Mouse (Mus musculus) hindbrain, embryonic 14.5 days (tissue): ENCODE data around the gene Gapdhs. TPM values are rescaled to one million over a fixed set of nuclear protein-coding genes. Genes with fewer than 3 reads are reported as not detected.
A peak's percentile ranks its signal among the peaks of the same experiment; 100 is the strongest.

Experiments used
- ATAC-seq: fragments of 200-750 bp; cut with Nextera tagmentation; 2 replicates; pipeline ENCODE4 v1.8.0; 2017; ENCODE audit warnings: moderate number of reproducible peaks, mild to moderate bottlenecking, moderate TSS enrichment, moderate library complexity; ENCODE audit not compliant: low FRiP score
- DNase-seq: peaks from one replicate; pipeline ENCODE4 v3.0.0-alpha.2; 2015; ENCODE audit warnings: low spot score
- H3K27ac ChIP-seq: fragments of 300-500 bp; sonication (generic); 2 replicates; pipeline ENCODE4 v1.5.1; 2014; ENCODE audit warnings: mild to moderate bottlenecking, moderate library complexity
- H3K27me3 ChIP-seq: fragments of 300-500 bp; sonication (generic); 2 replicates; pipeline ENCODE4 v1.6.1; 2014; ENCODE audit warnings: mild to moderate bottlenecking, low read length, mixed read lengths; ENCODE audit not compliant: control insufficient read depth, insufficient read depth
- H3K36me3 ChIP-seq: fragments of 300-500 bp; sonication (generic); replicated peaks from 2 replicates; pipeline ENCODE4 v1.6.1; 2014; ENCODE audit not compliant: control insufficient read depth, insufficient read depth
- H3K4me1 ChIP-seq: fragments of 300-500 bp; sonication (generic); replicated peaks from 2 replicates; pipeline ENCODE4 v1.6.1; 2014; ENCODE audit warnings: antibody characterized with exemption, low read length, mixed read lengths; ENCODE audit not compliant: control insufficient read depth, insufficient read depth
- H3K4me2 ChIP-seq: fragments of 300-500 bp; sonication (generic); replicated peaks from 2 replicates; pipeline ENCODE4 v1.6.1; 2014; ENCODE audit warnings: mild to moderate bottlenecking, moderate library complexity
- H3K4me3 ChIP-seq: fragments of 300-500 bp; sonication (generic); replicated peaks from 2 replicates; pipeline ENCODE4 v1.5.1; 2014; ENCODE audit warnings: mild to moderate bottlenecking, low read length
- H3K9ac ChIP-seq: fragments of 300-500 bp; sonication (generic); 2 replicates; pipeline ENCODE4 v1.6.1; 2014
- H3K9me3 ChIP-seq: fragments of 300-500 bp; sonication (generic); 2 replicates; pipeline ENCODE4 v1.6.1; 2016; ENCODE audit warnings: low read length; ENCODE audit not compliant: control insufficient read depth
- WGBS: fragments of 180-500 bp; shearing (Covaris S2); extraction: QIAGEN DNeasy Blood & Tissue Kit; methylation state at CpG from one replicate; pipeline ENCODE4 v1.1.7; 2014; 5-methylcytosine and 5-hydroxymethylcytosine counted together
- polyA plus RNA-seq: library from polyadenylated mRNA; unstranded; fragments of >200 nt; fragmentation: Nextera tagmentation; extraction: Ambion mirVana; gene quantifications from 2 replicates; pipeline ENCODE4 v1.2.1, GENCODE M21; 2014

Gene Gapdhs
- polyA plus RNA-seq, 1 experiment from 2014 or later, result 1.3 TPM

GRCm38 (mm10) chr7:30777081-30777579 is 33.6 kb upstream of the Gapdhs start:
- Histone ChIP-seq H3K4me1 (no peaks in the 10 kb centered on the region), H3K9me3 (no peaks in the 10 kb centered on the region), H3K4me2 (no peak overlapping the region), H3K36me3 (no peaks in the 10 kb centered on the region), H3K27me3 (no peaks in the 10 kb centered on the region), H3K9ac (no peak overlapping the region), H3K4me3 (no peak overlapping the region), H3K27ac (no peak overlapping the region)
- ATAC-seq (no peak), DNase-seq (no peak)
- 40% methylated on average over 7 of the region's 7 CpGs for WGBS

- H3K27ac ChIP-seq, result no peak overlapping the region
- H3K9ac ChIP-seq, result no peak overlapping the region
- no peaks in the 10 kb centered on the region for H3K9me3 ChIP-seq
- ATAC-seq, result no peak
- no peaks in the 10 kb centered on the region for H3K36me3 ChIP-seq
- H3K4me2 ChIP-seq, result no peak overlapping the region
- 98% methylated on average over 9 of the region's 9 CpGs for WGBS
- no peak for DNase-seq
- H3K4me1 ChIP-seq, result no peaks in the 10 kb centered on the region
- H3K4me3 ChIP-seq, result no peak overlapping the region
- H3K27me3 ChIP-seq, result no peaks in the 10 kb centered on the region
These were observed 32.6 kb upstream of the Gapdhs start for GRCm38 (mm10) chr7:30776104-30776503.

- no peaks in the 10 kb centered on the region for H3K9me3 ChIP-seq
- H3K27ac ChIP-seq, result no peak overlapping the region
- no peaks in the 10 kb centered on the region; the same call in 1 of the 2 replicates for H3K27me3 ChIP-seq
- WGBS, result 32% methylated on average over 9 of the region's 9 CpGs
- H3K9ac ChIP-seq, result no peak overlapping the region
- H3K36me3 ChIP-seq, result no peaks in the 10 kb centered on the region
- H3K4me1 ChIP-seq, result no peaks in the 10 kb centered on the region
- ATAC-seq (no peak), DNase-seq (no peak)
- H3K4me2 ChIP-seq, result no peak overlapping the region
- H3K4me3 ChIP-seq, result no peak overlapping the region
These were observed 25.8 kb upstream of the Gapdhs start for GRCm38 (mm10) chr7:30769236-30769635.

GRCm38 (mm10) chr7:30766408-30766807 is 22.9 kb upstream of the Gapdhs start:
- ATAC-seq (no peak), DNase-seq (no peak)
- Histone ChIP-seq H3K27me3 (no peaks in the 10 kb centered on the region; the same call in 1 of the 2 replicates), H3K27ac (no peak overlapping the region), H3K36me3 (no peaks in the 10 kb centered on the region), H3K4me1 (no peaks in the 10 kb centered on the region), H3K4me2 (no peak overlapping the region), H3K9me3 (no peaks in the 10 kb centered on the region), H3K9ac (no peak overlapping the region), H3K4me3 (no peak overlapping the region)
- 92% methylated on average over 4 of the region's 4 CpGs for WGBS

- 32% methylated on average over 11 of the region's 11 CpGs for WGBS
These were observed 21.7 kb upstream of the Gapdhs start for GRCm38 (mm10) chr7:30765173-30765572.

GRCm38 (mm10) chr7:30763456-30763855 is 20.0 kb upstream of the Gapdhs start, which contains the start of gene Dmkn:
TSS of gene Dmkn (plus strand) at chr7:30763756.
- no peaks in the 10 kb centered on the region for H3K9me3 ChIP-seq
- no peaks in the 10 kb centered on the region for H3K4me1 ChIP-seq
- H3K9ac ChIP-seq, result no peak within 1 kb of the TSS
- H3K27ac ChIP-seq, result no peak within 1 kb of the TSS
- H3K4me2 ChIP-seq, result no peak within 1 kb of the TSS
- DNase-seq (no peak), ATAC-seq (no peak)
- 49% methylated on average over 5 of the region's 5 CpGs for WGBS
- H3K4me3 ChIP-seq, result no peak within 1 kb of the TSS
- H3K36me3 ChIP-seq, result no peaks in the 10 kb centered on the region
- no peaks in the 10 kb centered on the region for H3K27me3 ChIP-seq

More at GRCm38 (mm10) chr7:30765173-30765572, 21.7 kb upstream of the Gapdhs start:
- no peaks in the 10 kb centered on the region for H3K36me3 ChIP-seq
- no peak overlapping the region for H3K9ac ChIP-seq
- no peaks in the 10 kb centered on the region for H3K4me1 ChIP-seq
- H3K4me3 ChIP-seq, result no peak overlapping the region
- no peak overlapping the region for H3K27ac ChIP-seq
- H3K4me2 ChIP-seq, result peak overlapping the region; percentile 21
- ATAC-seq, result no peak
- DNase-seq, result no peak
- H3K27me3 ChIP-seq, result no peaks in the 10 kb centered on the region; the same call in 1 of the 2 replicates
- no peaks in the 10 kb centered on the region for H3K9me3 ChIP-seq

GRCm38 (mm10) chr7:30761769-30762352 is 18.4 kb upstream of the Gapdhs start:
- no peak overlapping the region for H3K27ac ChIP-seq
- H3K4me3 ChIP-seq, result no peak overlapping the region
- no peaks in the 10 kb centered on the region for H3K4me1 ChIP-seq
- H3K27me3 ChIP-seq, result no peaks in the 10 kb centered on the region
- WGBS, result 82% methylated on average over 4 of the region's 4 CpGs
- no peaks in the 10 kb centered on the region for H3K36me3 ChIP-seq
- no peak overlapping the region for H3K4me2 ChIP-seq
- H3K9ac ChIP-seq, result no peak overlapping the region
- ATAC-seq (no peak), DNase-seq (no peak)
- H3K9me3 ChIP-seq, result no peaks in the 10 kb centered on the region

GRCm38 (mm10) chr7:30758853-30759252 is 15.4 kb upstream of the Gapdhs start:
- no peak overlapping the region for H3K4me2 ChIP-seq
- H3K27me3 ChIP-seq, result no peaks in the 10 kb centered on the region
- no peak overlapping the region for H3K9ac ChIP-seq
- no peak overlapping the region for H3K27ac ChIP-seq
- no peak overlapping the region for H3K4me3 ChIP-seq
- no peaks in the 10 kb centered on the region for H3K4me1 ChIP-seq
- H3K36me3 ChIP-seq, result peaks cover 19% of the 10 kb centered on the region
- DNase-seq (peak; percentile 37), ATAC-seq (no peak)
- WGBS, result 42% methylated on average over 4 of the region's 4 CpGs
- H3K9me3 ChIP-seq, result peaks cover 9% of the 10 kb centered on the region; the same call in 1 of the 2 replicates

- DNase-seq, result no peak
- no peak for ATAC-seq
- WGBS, result 73% methylated on average over 3 of the region's 3 CpGs
These were observed 13.5 kb upstream of the Gapdhs start for GRCm38 (mm10) chr7:30757001-30757400.

More at GRCm38 (mm10) chr7:30757001-30757400, 13.5 kb upstream of the Gapdhs start:
- Histone ChIP-seq H3K9me3 (peaks cover 9% of the 10 kb centered on the region; the same call in 1 of the 2 replicates), H3K27ac (no peak overlapping the region), H3K4me3 (no peak overlapping the region), H3K27me3 (no peaks in the 10 kb centered on the region), H3K36me3 (peaks cover 19% of the 10 kb centered on the region), H3K9ac (no peak overlapping the region), H3K4me2 (no peak overlapping the region), H3K4me1 (no peaks in the 10 kb centered on the region)
